Mouse (Mus musculus) stomach, embryonic 15.5 days (tissue): ENCODE results near the gene Pigr. TPM values are rescaled to one million over a fixed set of nuclear protein-coding genes. Genes with fewer than 3 reads are reported as not detected.

Experiments used
- ATAC-seq: fragments of 200-750 bp; cut with Nextera tagmentation; 2 replicates; pipeline ENCODE4 v1.8.0; 2017; ENCODE audit warnings: low read depth, moderate number of reproducible peaks, moderate TSS enrichment; ENCODE audit not compliant: insufficient read depth, low FRiP score
- H3K27ac ChIP-seq: fragments of 300-500 bp; sonication (generic); 2 replicates; pipeline ENCODE4 v1.5.1; 2015; ENCODE audit warnings: mild to moderate bottlenecking, inconsistent platforms
- H3K27me3 ChIP-seq: fragments of 300-500 bp; sonication (generic); replicated peaks from 2 replicates; pipeline ENCODE4 v1.6.1; 2015; ENCODE audit warnings: inconsistent platforms
- H3K36me3 ChIP-seq: fragments of 300-500 bp; sonication (generic); 2 replicates; pipeline ENCODE4 v1.6.1; 2015; ENCODE audit warnings: inconsistent platforms
- H3K4me1 ChIP-seq: fragments of 300-500 bp; sonication (generic); 2 replicates; pipeline ENCODE4 v1.6.1; 2015; ENCODE audit warnings: inconsistent platforms
- H3K4me2 ChIP-seq: fragments of 300-500 bp; sonication (generic); 2 replicates; pipeline ENCODE4 v1.6.1; 2015; ENCODE audit warnings: mild to moderate bottlenecking, inconsistent platforms
- H3K4me3 ChIP-seq: fragments of 300-500 bp; sonication (generic); replicated peaks from 2 replicates; pipeline ENCODE4 v1.5.1; 2015; ENCODE audit warnings: inconsistent platforms
- H3K9ac ChIP-seq: fragments of 300-500 bp; sonication (generic); 2 replicates; pipeline ENCODE4 v1.6.1; 2015; ENCODE audit warnings: inconsistent platforms
- H3K9me3 ChIP-seq: fragments of 300-500 bp; sonication (generic); 2 replicates; pipeline ENCODE4 v1.6.1; 2016; ENCODE audit warnings: inconsistent platforms
- WGBS: fragments of 180-500 bp; shearing (Covaris S2); methylation state at CpG from one replicate; pipeline ENCODE4 v1.1.7; 2015; 5-methylcytosine and 5-hydroxymethylcytosine counted together
- polyA plus RNA-seq: library from polyadenylated mRNA; unstranded; fragments of >200 nt; fragmentation: Nextera tagmentation; extraction: Ambion mirVana; gene quantifications from 2 replicates; pipeline ENCODE4 v1.2.1, GENCODE M21; 2015

Pigr gene
- polyA plus RNA-seq, 1 experiment from 2014 or later: 0.48 TPM

GRCm38 (mm10) chr1:130835161-130835936 is 8.9 kb downstream of the Pigr start:
- Histone ChIP-seq H3K36me3 (no peaks in the 10 kb centered on the region), H3K27me3 (no peaks in the 10 kb centered on the region), H3K9me3 (no peaks in the 10 kb centered on the region), H3K4me2 (no peak overlapping the region), H3K27ac (no peak overlapping the region), H3K9ac (no peak overlapping the region), H3K4me3 (no peak overlapping the region), H3K4me1 (no peaks in the 10 kb centered on the region; the same call in 1 of the 2 replicates)
- 76% methylated on average over 6 of the region's 6 CpGs for WGBS
- no peak for ATAC-seq

- WGBS: 47% methylated on average over 6 of the region's 6 CpGs
- Histone ChIP-seq H3K4me3 (no peak overlapping the region), H3K36me3 (no peaks in the 10 kb centered on the region), H3K27ac (no peak overlapping the region), H3K27me3 (no peaks in the 10 kb centered on the region), H3K4me1 (no peaks in the 10 kb centered on the region; the same call in 1 of the 2 replicates), H3K9me3 (no peaks in the 10 kb centered on the region), H3K9ac (no peak overlapping the region), H3K4me2 (no peak overlapping the region)
- ATAC-seq: no peak
Observed at GRCm38 (mm10) chr1:130838288-130838687, 11.8 kb downstream of the Pigr start.

GRCm38 (mm10) chr1:130840599-130841379 is 14.3 kb downstream of the Pigr start:
- 31% methylated on average over 8 of the region's 8 CpGs for WGBS
- Histone ChIP-seq H3K9ac (no peak overlapping the region), H3K4me2 (no peak overlapping the region), H3K4me1 (no peaks in the 10 kb centered on the region; the same call in 1 of the 2 replicates), H3K27me3 (no peaks in the 10 kb centered on the region), H3K36me3 (no peaks in the 10 kb centered on the region), H3K27ac (no peak overlapping the region), H3K4me3 (no peak overlapping the region), H3K9me3 (no peaks in the 10 kb centered on the region)
- ATAC-seq: no peak

- 85% methylated on average over 7 of the region's 7 CpGs for WGBS
- H3K27ac ChIP-seq: no peak overlapping the region
- H3K4me1 ChIP-seq: no peaks in the 10 kb centered on the region; the same call in 1 of the 2 replicates
- no peaks in the 10 kb centered on the region for H3K9me3 ChIP-seq
- no peak overlapping the region for H3K4me3 ChIP-seq
- ATAC-seq: no peak
- H3K4me2 ChIP-seq: no peak overlapping the region
- no peaks in the 10 kb centered on the region for H3K36me3 ChIP-seq
- no peaks in the 10 kb centered on the region for H3K27me3 ChIP-seq
- H3K9ac ChIP-seq: no peak overlapping the region
Observed at GRCm38 (mm10) chr1:130841621-130842020, 15.1 kb downstream of the Pigr start.

- WGBS: 76% methylated on average over 7 of the region's 7 CpGs
- no peaks in the 10 kb centered on the region for H3K9me3 ChIP-seq
- H3K27me3 ChIP-seq: no peaks in the 10 kb centered on the region
- ATAC-seq: no peak
- H3K4me2 ChIP-seq: no peak overlapping the region
- no peak overlapping the region for H3K27ac ChIP-seq
- H3K4me3 ChIP-seq: no peak overlapping the region
- no peak overlapping the region for H3K9ac ChIP-seq
- H3K4me1 ChIP-seq: no peaks in the 10 kb centered on the region; the same call in 1 of the 2 replicates
- no peaks in the 10 kb centered on the region for H3K36me3 ChIP-seq
Observed at GRCm38 (mm10) chr1:130844516-130844915, 18.0 kb downstream of the Pigr start.

GRCm38 (mm10) chr1:130849530-130850214 is 23.2 kb downstream of the Pigr start:
- H3K4me1 ChIP-seq: no peaks in the 10 kb centered on the region
- no peak for ATAC-seq

GRCm38 (mm10) chr1:130850405-130850804 is 23.9 kb downstream of the Pigr start:
- no peak overlapping the region for H3K9ac ChIP-seq
- no peak overlapping the region for H3K4me2 ChIP-seq
- no peaks in the 10 kb centered on the region for H3K9me3 ChIP-seq
- ATAC-seq: no peak
- no peaks in the 10 kb centered on the region for H3K27me3 ChIP-seq
- 81% methylated on average over 5 of the region's 5 CpGs for WGBS
- no peak overlapping the region for H3K27ac ChIP-seq
- H3K36me3 ChIP-seq: no peaks in the 10 kb centered on the region
- no peaks in the 10 kb centered on the region for H3K4me1 ChIP-seq
- H3K4me3 ChIP-seq: no peak overlapping the region

More at GRCm38 (mm10) chr1:130849530-130850214, 23.2 kb downstream of the Pigr start:
- Histone ChIP-seq H3K9ac (no peak overlapping the region), H3K27ac (no peak overlapping the region), H3K4me3 (no peak overlapping the region), H3K27me3 (no peaks in the 10 kb centered on the region), H3K4me2 (no peak overlapping the region), H3K9me3 (no peaks in the 10 kb centered on the region), H3K36me3 (no peaks in the 10 kb centered on the region)
- WGBS: 88% methylated on average over 10 of the region's 10 CpGs

GRCm38 (mm10) chr1:130854819-130855218 is 28.3 kb downstream of the Pigr start:
- Histone ChIP-seq H3K27me3 (no peaks in the 10 kb centered on the region), H3K4me1 (no peaks in the 10 kb centered on the region), H3K9me3 (no peaks in the 10 kb centered on the region), H3K4me3 (no peak overlapping the region), H3K4me2 (no peak overlapping the region), H3K9ac (no peak overlapping the region), H3K27ac (no peak overlapping the region), H3K36me3 (no peaks in the 10 kb centered on the region)
- no peak for ATAC-seq
- WGBS: 73% methylated on average over 9 of the region's 9 CpGs

- Histone ChIP-seq H3K4me1 (no peaks in the 10 kb centered on the region), H3K4me3 (no peak overlapping the region), H3K27ac (no peak overlapping the region), H3K4me2 (no peak overlapping the region), H3K9ac (no peak overlapping the region), H3K9me3 (no peaks in the 10 kb centered on the region), H3K36me3 (no peaks in the 10 kb centered on the region), H3K27me3 (no peaks in the 10 kb centered on the region)
- ATAC-seq: no peak
- 83% methylated on average over 2 of the region's 2 CpGs for WGBS
Observed at GRCm38 (mm10) chr1:130855723-130856122, 29.2 kb downstream of the Pigr start.

- Histone ChIP-seq H3K4me1 (no peaks in the 10 kb centered on the region), H3K36me3 (no peaks in the 10 kb centered on the region), H3K27me3 (no peaks in the 10 kb centered on the region), H3K27ac (no peak overlapping the region), H3K9ac (no peak overlapping the region), H3K4me2 (no peak overlapping the region), H3K4me3 (no peak overlapping the region), H3K9me3 (no peaks in the 10 kb centered on the region)
- no peak for ATAC-seq
- WGBS: 62% methylated on average over 4 of the region's 4 CpGs
Observed at GRCm38 (mm10) chr1:130857456-130857855, 31.0 kb downstream of the Pigr start.

GRCm38 (mm10) chr1:130864238-130864637 is 37.8 kb downstream of the Pigr start:
- H3K4me2 ChIP-seq: no peak overlapping the region
- H3K4me1 ChIP-seq: no peaks in the 10 kb centered on the region
- H3K36me3 ChIP-seq: no peaks in the 10 kb centered on the region
- ATAC-seq: no peak
- H3K27ac ChIP-seq: no peak overlapping the region
- H3K27me3 ChIP-seq: no peaks in the 10 kb centered on the region
- H3K9me3 ChIP-seq: no peaks in the 10 kb centered on the region
- no peak overlapping the region for H3K9ac ChIP-seq
- WGBS: 77% methylated on average over 4 of the region's 4 CpGs
- no peak overlapping the region for H3K4me3 ChIP-seq

- ATAC-seq: no peak
- Histone ChIP-seq H3K27me3 (no peaks in the 10 kb centered on the region), H3K9ac (no peak overlapping the region), H3K27ac (no peak overlapping the region), H3K4me3 (no peak overlapping the region), H3K4me2 (no peak overlapping the region), H3K9me3 (no peaks in the 10 kb centered on the region), H3K36me3 (no peaks in the 10 kb centered on the region), H3K4me1 (no peaks in the 10 kb centered on the region)
- 88% methylated on average over 5 of the region's 5 CpGs for WGBS
Observed at GRCm38 (mm10) chr1:130864741-130865140, 38.3 kb downstream of the Pigr start.
